Mouse (Mus musculus): Measurements from ENCODE around the gene Efcab10.

- no peak for TF ChIP-seq CTCF (IDR thresholded peaks at IDR 0.05)
- no peak for TF ChIP-seq EP300 (IDR thresholded peaks at IDR 0.05)
These were observed 30.1 kb upstream of the Efcab10 start for GRCm38 (mm10) chr12:33364511-33364910.
